Mouse (Mus musculus) gastrocnemius, postnatal 36 days (tissue): ENCODE data around the gene Smim5. TPM values are rescaled to one million over a fixed set of nuclear protein-coding genes. Genes with fewer than 3 reads are reported as not detected.
"Not testable (repeated sequence)": the region's sequence is repeated elsewhere in the genome, so short reads cannot be mapped to it uniquely, and the experiment has no call there.

Source experiments
- DNase-seq, 2 experiments: peaks; one replicate each; pipeline ENCODE4 v3.0.0; 2022
- intact Hi-C: fragments of 180-260 bp; cut with DNase I; formaldehyde crosslinking; loops from one replicate; pipeline ENCODE4 v1.15.1; 2025
- long read RNA-seq, 2 experiments: library from polyadenylated mRNA; stranded (forward); transcript quantifications; one replicate each; pipeline ENCODE4 v2.0.0; 2021
- total RNA-seq, 2 experiments: library from RNA; stranded (reverse); gene quantifications; 2 replicates each; pipeline ENCODE4 v1.2.3; 2021

The Smim5 gene
- under 1 TPM; 0.46 to 0.84 TPM for total RNA-seq
- long read RNA-seq, experiment 1, partial matches to known transcripts = 0 of 1 reads
- long read RNA-seq, experiment 1, other reads (novel, unspliced or antisense) = 1 of 1 reads
- long read RNA-seq, experiment 2 = 0 reads

- intact Hi-C loops = no loop called here
- no peak for DNase-seq
Measured at GRCm38 (mm10) chr11:115899486-115900266, at the start of gene Smim5. Smim5 (plus strand) TSS chr11:115899966.

GRCm38 (mm10) chr11:115854674-115855073, 45.1 kb upstream of the Smim5 start:
- DNase-seq = no peak
- intact Hi-C loops = no loop called here

- intact Hi-C loops, DNase-seq: not testable (repeated sequence)
Measured at GRCm38 (mm10) chr11:115857146-115857545, 42.6 kb upstream of the Smim5 start.

- intact Hi-C loops = loop anchor here (2.0 kb wide), 1 partner anchor 135 kb away; no protein-coding TSS in a partner anchor
- no peak for DNase-seq
Measured at GRCm38 (mm10) chr11:115857936-115858335, 41.8 kb upstream of the Smim5 start.

- no peak for DNase-seq
- intact Hi-C loops = loop anchor here (2.0 kb wide), 1 partner anchor 136 kb away; no protein-coding TSS in a partner anchor
Measured at GRCm38 (mm10) chr11:115858354-115858753, 41.4 kb upstream of the Smim5 start, which contains the start of gene Myo15b. Myo15b (plus strand) TSS chr11:115858406.

GRCm38 (mm10) chr11:115859143-115859945, 40.4 kb upstream of the Smim5 start:
- peak; percentile 79 to 88 for DNase-seq
- intact Hi-C loops = loop anchor here (2.0 kb wide), 1 partner anchor 137 kb away; no protein-coding TSS in a partner anchor

- intact Hi-C loops = no loop called here
- no peak for DNase-seq
Measured at GRCm38 (mm10) chr11:115863895-115864294, 35.9 kb upstream of the Smim5 start.

GRCm38 (mm10) chr11:115869393-115869792, 30.4 kb upstream of the Smim5 start:
- intact Hi-C loops = no loop called here
- DNase-seq = no peak

- DNase-seq = no peak
- intact Hi-C loops = no loop called here
Measured at GRCm38 (mm10) chr11:115872437-115872836, 27.3 kb upstream of the Smim5 start.

- intact Hi-C loops = no loop called here
- no peak for DNase-seq
Measured at GRCm38 (mm10) chr11:115875935-115876334, 23.8 kb upstream of the Smim5 start.

- intact Hi-C loops = no loop called here
- no peak for DNase-seq
Measured at GRCm38 (mm10) chr11:115876438-115876837, 23.3 kb upstream of the Smim5 start.

GRCm38 (mm10) chr11:115877174-115877755, 22.5 kb upstream of the Smim5 start:
- DNase-seq = no peak
- intact Hi-C loops = no loop called here

- no peak for DNase-seq
- intact Hi-C loops = no loop called here
Measured at GRCm38 (mm10) chr11:115878071-115878470, 21.7 kb upstream of the Smim5 start.

GRCm38 (mm10) chr11:115881002-115881401, 18.8 kb upstream of the Smim5 start:
- intact Hi-C loops = no loop called here
- DNase-seq = no peak

GRCm38 (mm10) chr11:115883251-115883650, 16.5 kb upstream of the Smim5 start:
- no peak for DNase-seq
- intact Hi-C loops = no loop called here

- DNase-seq = no peak
- intact Hi-C loops = no loop called here
Measured at GRCm38 (mm10) chr11:115884361-115884760, 15.4 kb upstream of the Smim5 start.

- DNase-seq = no peak
- intact Hi-C loops = no loop called here
Measured at GRCm38 (mm10) chr11:115885281-115885680, 14.5 kb upstream of the Smim5 start.

GRCm38 (mm10) chr11:115886446-115886845, 13.3 kb upstream of the Smim5 start:
- intact Hi-C loops = no loop called here
- DNase-seq = no peak

- no peak for DNase-seq
- intact Hi-C loops = no loop called here
Measured at GRCm38 (mm10) chr11:115888020-115888419, 11.7 kb upstream of the Smim5 start.

- no peak for DNase-seq
- intact Hi-C loops = no loop called here
Measured at GRCm38 (mm10) chr11:115889159-115889558, 10.6 kb upstream of the Smim5 start.

GRCm38 (mm10) chr11:115892213-115892612, 7.6 kb upstream of the Smim5 start:
- intact Hi-C loops = no loop called here
- no peak for DNase-seq
